Mouse (Mus musculus) hindbrain, embryonic 12.5 days (tissue): ENCODE data around the gene Abr. TPM values are rescaled to one million over a fixed set of nuclear protein-coding genes. Genes with fewer than 3 reads are reported as not detected.

Source experiments
- ATAC-seq: fragments of 200-750 bp; cut with Nextera tagmentation; 2 replicates; pipeline ENCODE4 v1.8.0; 2017; ENCODE audit warnings: moderate TSS enrichment; ENCODE audit not compliant: low FRiP score
- H3K27ac ChIP-seq: fragments of 300-500 bp; sonication (generic); 2 replicates; pipeline ENCODE4 v1.5.1; 2016; ENCODE audit warnings: mild to moderate bottlenecking
- H3K27me3 ChIP-seq: fragments of 300-500 bp; sonication (generic); 2 replicates; pipeline ENCODE4 v1.6.1; 2016; ENCODE audit warnings: mild to moderate bottlenecking
- H3K36me3 ChIP-seq: fragments of 300-500 bp; sonication (generic); 2 replicates; pipeline ENCODE4 v1.6.1; 2016; ENCODE audit warnings: mild to moderate bottlenecking
- H3K4me1 ChIP-seq: fragments of 300-500 bp; sonication (generic); 2 replicates; pipeline ENCODE4 v1.6.1; 2016
- H3K4me2 ChIP-seq: fragments of 300-500 bp; sonication (generic); replicated peaks from 2 replicates; pipeline ENCODE4 v1.6.1; 2016; ENCODE audit warnings: mild to moderate bottlenecking
- H3K4me3 ChIP-seq: fragments of 300-500 bp; sonication (generic); 2 replicates; pipeline ENCODE4 v1.5.1; 2016; ENCODE audit warnings: mild to moderate bottlenecking
- H3K9ac ChIP-seq: fragments of 300-500 bp; sonication (generic); 2 replicates; pipeline ENCODE4 v1.6.1; 2016; ENCODE audit warnings: mild to moderate bottlenecking, moderate library complexity
- H3K9me3 ChIP-seq: fragments of 300-500 bp; sonication (generic); replicated peaks from 2 replicates; pipeline ENCODE4 v1.6.1; 2016; ENCODE audit warnings: mild to moderate bottlenecking
- WGBS: fragments of 180-500 bp; shearing (Covaris S2); methylation state at CpG from one replicate; pipeline ENCODE4 v1.1.7; 2016; 5-methylcytosine and 5-hydroxymethylcytosine counted together
- polyA plus RNA-seq: library from polyadenylated mRNA; unstranded; fragments of >200 nt; fragmentation: Nextera tagmentation; extraction: Ambion mirVana; gene quantifications from 2 replicates; pipeline ENCODE4 v1.2.1, GENCODE M21; 2016

The Abr gene
- polyA plus RNA-seq, 1 experiment from 2014 or later = 85.3 TPM

DNA sequence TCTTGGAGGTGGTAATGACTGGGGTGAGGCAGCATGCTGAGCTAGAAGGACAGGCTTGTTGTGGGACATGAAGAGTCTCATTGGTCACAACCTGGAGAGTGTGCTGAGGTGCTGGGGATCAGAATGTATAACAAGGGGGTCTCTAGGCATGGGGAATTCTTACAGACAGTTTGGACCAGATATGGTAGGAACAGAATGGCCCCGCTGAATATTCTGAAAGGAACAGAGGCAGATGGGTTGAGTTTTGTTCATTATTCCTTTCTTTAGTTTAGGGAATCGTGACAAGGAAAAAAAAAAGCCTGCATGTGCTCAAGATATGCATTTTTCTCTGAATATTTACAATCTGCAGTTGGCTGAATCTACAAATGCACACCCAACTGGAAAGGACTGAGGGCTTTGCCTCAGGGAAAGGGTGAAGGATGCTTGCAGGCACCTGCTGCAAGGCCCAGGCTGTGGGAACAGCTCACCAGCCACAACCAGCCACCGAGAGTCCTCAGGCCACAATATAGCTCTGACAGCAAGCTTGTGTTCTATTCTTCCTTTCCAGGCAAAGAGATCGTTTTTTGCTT, 73.9 kb downstream of the Abr start:
- 85% methylated on average over 4 of the region's 4 CpGs for WGBS
- H3K36me3 ChIP-seq = no peaks in the 10 kb centered on the region
- peaks cover 4% of the 10 kb centered on the region for H3K4me1 ChIP-seq
- H3K27ac ChIP-seq = no peak overlapping the region
- H3K4me3 ChIP-seq = no peak overlapping the region
- H3K9me3 ChIP-seq = no peaks in the 10 kb centered on the region
- H3K27me3 ChIP-seq = no peaks in the 10 kb centered on the region
- H3K4me2 ChIP-seq = no peak overlapping the region
- H3K9ac ChIP-seq = no peak overlapping the region
- ATAC-seq = no peak

DNA sequence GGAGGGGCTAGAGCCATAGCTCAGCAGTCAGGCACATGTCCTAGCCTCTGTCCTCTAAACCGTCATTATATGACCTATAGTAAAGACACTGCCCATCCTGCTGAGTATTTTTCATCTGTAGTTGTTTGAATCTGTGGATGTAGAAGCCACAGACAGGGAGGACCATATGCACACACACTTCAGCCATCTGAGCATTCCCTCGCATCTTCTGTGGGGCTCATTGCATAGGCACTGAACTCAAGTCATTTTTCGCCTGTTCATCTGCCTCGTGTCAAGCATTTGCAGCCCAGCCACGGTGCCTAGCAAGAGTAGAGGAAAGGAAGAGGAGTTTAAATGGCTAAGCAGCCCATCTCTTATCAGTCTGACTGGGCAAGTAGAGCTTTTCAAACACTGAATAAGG, 74.7 kb downstream of the Abr start:
- H3K9ac ChIP-seq = 0 out of 2 replicates have a peak overlapping the region, but pooled peaks have one; percentile 1
- H3K4me3 ChIP-seq = no peak overlapping the region
- 74% methylated on average over 5 of the region's 5 CpGs for WGBS
- H3K4me1 ChIP-seq = peaks cover 4% of the 10 kb centered on the region
- no peaks in the 10 kb centered on the region for H3K9me3 ChIP-seq
- H3K27ac ChIP-seq = no peak overlapping the region
- no peaks in the 10 kb centered on the region for H3K27me3 ChIP-seq
- H3K4me2 ChIP-seq = no peak overlapping the region
- ATAC-seq = no peak
- no peaks in the 10 kb centered on the region for H3K36me3 ChIP-seq

DNA sequence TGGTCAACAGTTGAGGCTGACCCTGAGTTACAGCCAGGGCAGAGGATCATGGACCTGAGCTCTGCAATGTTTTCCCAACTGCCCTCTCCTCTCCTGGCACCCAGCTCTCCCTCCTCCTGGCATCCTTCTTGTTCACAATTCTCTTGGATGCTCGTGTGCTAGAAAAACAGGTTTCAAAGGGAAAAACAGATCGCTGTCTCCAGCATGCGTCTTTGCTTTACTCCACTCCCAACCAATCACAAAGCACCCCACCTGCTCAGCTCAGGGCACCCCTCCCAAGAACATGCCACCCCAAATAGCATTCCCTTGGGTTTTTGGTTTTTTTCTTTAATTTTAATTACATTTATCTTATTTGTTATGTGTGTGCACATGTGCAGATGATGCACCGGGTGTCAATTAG, 75.7 kb downstream of the Abr start:
- Histone ChIP-seq H3K4me1 (peaks cover 7% of the 10 kb centered on the region), H3K27ac (no peak overlapping the region), H3K9me3 (no peaks in the 10 kb centered on the region), H3K9ac (no peak overlapping the region), H3K4me2 (no peak overlapping the region), H3K36me3 (no peaks in the 10 kb centered on the region), H3K4me3 (no peak overlapping the region), H3K27me3 (no peaks in the 10 kb centered on the region)
- no peak for ATAC-seq
- 83% methylated on average over 4 of the region's 4 CpGs for WGBS

DNA sequence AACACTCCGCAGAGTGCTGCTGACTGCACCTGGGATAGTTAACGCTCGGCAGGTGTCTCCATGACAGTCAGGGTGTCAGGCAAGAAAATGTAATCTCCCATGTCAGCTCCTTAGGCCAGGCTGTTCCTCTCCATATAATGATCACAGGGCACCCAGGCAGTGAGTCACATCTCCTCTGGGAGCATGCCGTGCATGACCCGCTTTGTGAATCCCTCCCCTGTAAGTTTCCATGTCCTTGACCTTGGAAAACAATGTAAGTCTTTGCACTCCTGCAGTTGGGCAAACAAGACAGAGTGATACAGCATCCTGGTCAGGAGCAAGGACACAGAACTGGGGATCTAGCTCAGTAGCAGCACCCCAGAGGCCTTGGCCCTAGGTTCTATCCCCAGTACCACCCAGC, 78.8 kb downstream of the Abr start:
- H3K27me3 ChIP-seq = no peaks in the 10 kb centered on the region
- ATAC-seq = no peak
- no peaks in the 10 kb centered on the region for H3K9me3 ChIP-seq
- H3K4me1 ChIP-seq = peaks cover 7% of the 10 kb centered on the region
- H3K27ac ChIP-seq = no peak overlapping the region
- no peak overlapping the region for H3K4me3 ChIP-seq
- H3K36me3 ChIP-seq = no peaks in the 10 kb centered on the region
- H3K4me2 ChIP-seq = no peak overlapping the region
- no peak overlapping the region for H3K9ac ChIP-seq
- 87% methylated on average over 5 of the region's 5 CpGs for WGBS

DNA sequence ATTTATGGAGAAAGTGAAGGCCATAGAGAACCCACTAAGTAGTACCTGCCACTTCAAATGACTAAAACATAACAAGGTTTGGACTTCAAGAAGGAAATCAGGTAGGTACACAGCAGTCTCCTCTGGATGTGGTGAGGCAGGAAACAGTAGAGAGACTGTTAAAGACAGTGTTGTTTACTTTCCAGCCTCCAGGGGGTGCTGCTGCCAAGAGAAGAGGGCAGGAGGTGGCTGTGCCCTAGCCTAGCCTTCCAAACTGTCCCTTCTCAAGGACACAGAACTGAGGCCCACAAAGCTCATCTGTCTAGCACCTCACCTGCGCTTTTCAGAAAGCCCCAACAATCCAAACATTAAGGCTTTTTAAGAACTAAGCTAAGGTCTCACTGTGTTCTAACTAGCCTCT, 81.1 kb downstream of the Abr start:
- peaks cover 3% of the 10 kb centered on the region; the same call in 1 of the 2 replicates for H3K4me1 ChIP-seq
- no peaks in the 10 kb centered on the region for H3K27me3 ChIP-seq
- H3K9ac ChIP-seq = no peak overlapping the region
- H3K9me3 ChIP-seq = no peaks in the 10 kb centered on the region
- H3K36me3 ChIP-seq = no peaks in the 10 kb centered on the region
- no peak overlapping the region for H3K27ac ChIP-seq
- 41% methylated on average over 1 of the region's 1 CpGs for WGBS
- ATAC-seq = 0 out of 2 replicates have a peak, but pooled peaks have one; percentile 40
- no peak overlapping the region for H3K4me2 ChIP-seq
- H3K4me3 ChIP-seq = no peak overlapping the region

DNA sequence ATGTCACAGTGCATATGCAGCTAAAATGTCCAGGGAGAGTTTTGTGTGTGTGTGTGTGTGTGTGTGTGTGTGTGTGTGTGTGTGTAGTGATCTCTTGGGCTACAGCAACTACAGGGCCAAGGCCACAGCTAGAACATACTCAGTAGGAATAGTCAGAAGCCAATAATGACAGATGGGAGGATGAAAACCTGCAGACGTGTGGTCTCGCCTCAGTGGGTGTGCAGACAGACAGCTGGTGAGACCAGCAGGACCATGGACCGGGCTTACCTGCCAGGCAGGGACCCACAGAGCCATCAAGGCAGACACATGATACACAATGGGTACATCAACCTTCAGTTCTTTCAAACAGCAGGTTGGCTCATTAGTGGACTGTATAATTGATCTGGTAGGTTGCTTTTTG, 84.7 kb downstream of the Abr start:
- Histone ChIP-seq H3K4me2 (no peak overlapping the region), H3K9ac (no peak overlapping the region), H3K4me3 (no peak overlapping the region), H3K4me1 (peaks cover 3% of the 10 kb centered on the region; the same call in 1 of the 2 replicates), H3K9me3 (no peaks in the 10 kb centered on the region), H3K27ac (no peak overlapping the region), H3K36me3 (0 out of 2 replicates have a peak, but pooled peaks cover 3% of the 10 kb centered on the region), H3K27me3 (no peaks in the 10 kb centered on the region)
- WGBS = 81% methylated on average over 3 of the region's 3 CpGs
- ATAC-seq = no peak

DNA sequence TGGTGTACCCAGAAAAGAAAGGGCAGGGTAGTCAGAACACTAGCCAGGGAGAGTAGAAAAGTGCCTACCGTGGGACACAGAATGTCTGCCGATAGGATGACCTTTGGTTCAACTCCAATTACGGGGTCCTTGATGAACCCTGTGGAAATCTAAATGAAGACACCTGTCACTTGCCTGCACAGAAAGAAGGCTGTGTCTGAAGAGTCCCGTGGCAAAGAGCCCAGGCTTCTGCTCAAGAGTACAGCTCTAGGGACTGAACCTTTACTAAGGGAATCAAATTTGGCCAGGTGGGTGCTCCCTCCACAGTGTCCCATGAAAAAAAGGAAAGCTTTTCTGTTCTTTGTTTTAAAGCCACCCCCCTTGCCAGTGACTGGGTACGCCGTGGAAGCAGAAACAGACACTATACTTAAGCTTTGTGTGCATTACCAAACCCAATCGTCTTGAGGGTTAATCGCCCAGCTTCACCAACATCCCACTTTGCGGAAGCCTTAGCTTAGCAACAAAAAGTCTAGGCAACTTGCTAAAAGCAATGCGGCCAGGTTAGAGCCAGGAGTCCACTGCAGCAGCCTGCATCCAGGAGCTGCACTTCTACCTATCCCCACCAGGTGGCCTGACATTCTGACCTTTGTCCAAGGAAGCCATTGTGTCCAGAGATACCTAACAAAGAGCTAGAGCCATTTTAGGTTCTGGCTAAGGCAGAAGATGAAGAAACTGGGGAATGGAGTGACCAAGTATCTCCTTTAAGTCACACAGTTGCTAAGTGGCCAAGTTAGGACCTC, 85.3 kb downstream of the Abr start:
- Histone ChIP-seq H3K27ac (no peak overlapping the region), H3K9ac (no peak overlapping the region), H3K27me3 (no peaks in the 10 kb centered on the region), H3K36me3 (0 out of 2 replicates have a peak, but pooled peaks cover 3% of the 10 kb centered on the region), H3K4me3 (no peak overlapping the region), H3K4me2 (no peak overlapping the region), H3K4me1 (no peaks in the 10 kb centered on the region), H3K9me3 (no peaks in the 10 kb centered on the region)
- WGBS = 79% methylated on average over 10 of the region's 10 CpGs
- no peak for ATAC-seq

DNA sequence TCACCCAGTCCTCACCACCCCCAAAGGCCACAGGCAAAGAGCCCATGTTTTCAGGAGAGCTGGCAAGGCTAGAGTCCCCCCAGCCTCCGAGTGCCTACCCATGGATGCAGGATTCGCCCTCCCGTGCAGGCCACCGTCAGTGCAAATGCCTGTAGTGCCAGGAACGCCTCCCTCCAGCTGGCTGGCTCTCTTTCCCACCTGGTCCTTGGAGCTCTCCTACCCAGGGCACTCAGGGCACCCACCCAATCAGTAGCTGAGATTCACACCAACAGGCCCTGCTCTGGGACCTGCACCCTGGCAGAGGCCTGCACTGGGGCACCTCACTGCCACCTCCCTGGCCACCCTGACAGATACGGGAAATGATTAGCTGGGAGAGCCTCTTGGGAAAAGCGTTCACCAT, 90.1 kb downstream of the Abr start:
- Histone ChIP-seq H3K4me2 (no peak overlapping the region), H3K9ac (no peak overlapping the region), H3K27me3 (no peaks in the 10 kb centered on the region), H3K36me3 (0 out of 2 replicates have a peak, but pooled peaks cover 3% of the 10 kb centered on the region), H3K4me3 (no peak overlapping the region), H3K4me1 (peaks cover 20% of the 10 kb centered on the region), H3K9me3 (no peaks in the 10 kb centered on the region), H3K27ac (no peak overlapping the region)
- ATAC-seq = no peak
- 91% methylated on average over 7 of the region's 7 CpGs for WGBS

DNA sequence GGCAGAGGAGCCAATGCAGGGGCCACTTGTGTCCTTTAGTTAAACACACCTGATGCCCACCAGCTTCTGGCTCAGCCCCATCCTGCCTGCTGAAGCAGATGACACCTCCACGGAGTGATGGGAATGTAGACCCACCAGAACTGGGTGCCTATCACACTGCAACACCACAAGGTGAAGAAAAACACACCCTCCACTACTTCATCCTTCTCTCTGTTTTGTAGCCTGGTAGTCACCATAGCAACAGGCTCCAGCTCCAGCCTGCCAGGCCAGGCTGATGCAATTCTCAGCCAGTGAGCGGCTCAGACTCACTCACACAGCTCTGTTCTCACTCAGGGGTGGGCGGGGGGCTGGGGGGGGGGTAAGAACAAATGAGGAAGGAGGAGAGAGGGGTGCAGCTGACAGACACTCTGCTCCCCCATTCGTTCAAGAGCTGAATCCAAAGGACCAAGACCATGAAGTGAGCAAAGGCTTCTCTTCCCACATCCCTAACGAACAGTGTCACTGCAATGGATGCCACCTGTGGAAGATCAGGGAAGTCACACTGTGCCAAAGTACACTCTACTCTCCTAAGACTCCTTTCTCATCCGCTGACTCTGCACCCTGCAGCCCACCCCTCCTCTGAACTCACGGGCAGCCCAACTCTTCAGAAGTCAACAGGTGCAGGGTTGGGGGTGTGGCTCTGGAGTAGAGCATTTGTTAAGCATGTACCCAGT, 91.0 kb downstream of the Abr start:
- ATAC-seq = 0 out of 2 replicates have a peak, but pooled peaks have one; percentile 46
- Histone ChIP-seq H3K4me1 (peaks cover 20% of the 10 kb centered on the region), H3K36me3 (0 out of 2 replicates have a peak, but pooled peaks cover 3% of the 10 kb centered on the region), H3K9me3 (no peaks in the 10 kb centered on the region), H3K27ac (no peak overlapping the region), H3K4me3 (no peak overlapping the region), H3K9ac (no peak overlapping the region), H3K27me3 (no peaks in the 10 kb centered on the region; the same call in 1 of the 2 replicates), H3K4me2 (no peak overlapping the region)
- WGBS = 55% methylated on average over 7 of the region's 7 CpGs

DNA sequence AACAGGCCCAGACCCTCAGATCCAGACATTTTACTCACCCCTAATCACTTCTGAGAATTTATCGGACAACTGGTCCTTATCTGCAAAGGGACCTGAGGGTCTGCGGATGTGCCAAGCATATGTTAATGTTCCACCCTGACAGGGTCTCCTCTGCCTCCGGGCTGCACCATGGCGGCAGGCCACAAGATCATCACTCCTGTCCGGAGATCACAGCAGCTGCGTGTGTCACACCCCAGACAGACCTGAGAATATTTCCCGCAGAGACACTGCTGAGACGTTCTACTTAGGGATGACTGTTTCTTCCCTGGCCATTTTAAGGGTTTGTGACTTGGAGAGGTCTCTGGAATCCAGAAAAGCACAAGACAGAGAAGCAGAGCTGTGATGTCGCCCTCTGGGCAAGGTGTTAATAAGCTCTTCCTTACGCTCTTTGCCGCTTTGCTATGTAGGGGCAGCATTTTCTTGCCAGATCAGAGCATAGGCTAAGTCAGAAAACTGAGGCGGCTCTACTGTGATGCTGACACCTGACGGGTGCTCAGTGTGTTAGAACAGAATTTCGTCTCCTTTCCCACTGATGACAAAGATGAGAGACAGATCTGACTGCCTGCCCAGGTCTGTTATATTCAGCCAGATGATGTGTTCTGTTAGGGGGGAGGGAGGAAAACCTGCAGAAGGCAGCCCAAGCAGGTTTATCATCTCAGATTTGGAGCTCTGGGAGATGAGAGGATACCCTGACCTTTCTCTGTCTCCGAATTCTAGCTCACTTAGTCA, 91.8 kb downstream of the Abr start:
- H3K9me3 ChIP-seq = no peaks in the 10 kb centered on the region
- ATAC-seq = no peak
- H3K27me3 ChIP-seq = no peaks in the 10 kb centered on the region; the same call in 1 of the 2 replicates
- no peak overlapping the region; the same call in 1 of the 2 replicates for H3K27ac ChIP-seq
- WGBS = 77% methylated on average over 15 of the region's 15 CpGs
- H3K4me3 ChIP-seq = no peak overlapping the region
- 0 out of 2 replicates have a peak, but pooled peaks cover 3% of the 10 kb centered on the region for H3K36me3 ChIP-seq
- H3K4me2 ChIP-seq = no peak overlapping the region
- no peak overlapping the region for H3K9ac ChIP-seq
- peaks cover 25% of the 10 kb centered on the region for H3K4me1 ChIP-seq

DNA sequence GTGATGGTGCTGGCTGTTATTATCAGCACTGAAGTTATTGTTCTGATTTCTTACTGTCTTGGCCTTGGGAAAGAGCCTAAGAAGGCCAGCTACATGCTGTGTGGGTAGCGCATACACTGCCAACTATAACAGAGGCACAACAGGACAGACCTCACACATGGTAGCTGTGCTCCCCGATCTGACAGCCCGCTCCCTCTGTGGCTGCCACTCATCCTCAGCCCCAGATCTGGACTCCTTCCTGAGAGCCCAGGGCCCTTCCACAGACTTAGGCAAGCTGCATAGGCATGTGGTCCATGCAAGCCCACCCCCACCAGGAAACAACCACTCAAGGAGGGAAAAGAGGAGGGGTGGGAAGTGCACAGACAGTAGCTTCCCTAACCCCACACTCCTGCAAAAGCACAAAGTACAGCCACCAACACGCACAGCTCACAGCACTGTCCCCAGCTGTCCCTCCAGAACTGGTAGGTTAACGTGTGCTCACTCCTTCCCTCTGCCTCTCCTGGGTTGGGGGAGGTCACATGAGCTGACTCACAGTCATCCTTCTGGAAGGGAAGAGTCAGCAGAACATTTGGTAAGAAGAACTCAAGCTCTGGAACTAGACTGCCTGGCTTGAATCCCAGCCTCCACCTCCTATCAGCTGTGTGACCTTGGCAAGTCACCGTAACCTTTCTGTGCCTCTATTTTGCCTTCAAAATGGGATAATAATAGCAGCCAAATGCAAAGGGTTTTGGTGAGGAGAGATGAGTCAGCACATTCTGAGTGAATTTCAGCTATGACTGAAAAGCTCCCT, 92.6 kb downstream of the Abr start:
- no peak overlapping the region for H3K4me3 ChIP-seq
- H3K4me2 ChIP-seq = no peak overlapping the region
- H3K4me1 ChIP-seq = peaks cover 28% of the 10 kb centered on the region
- 62% methylated on average over 6 of the region's 6 CpGs for WGBS
- no peak overlapping the region for H3K27ac ChIP-seq
- H3K9me3 ChIP-seq = no peaks in the 10 kb centered on the region
- ATAC-seq = no peak
- H3K36me3 ChIP-seq = 0 out of 2 replicates have a peak, but pooled peaks cover 3% of the 10 kb centered on the region
- H3K9ac ChIP-seq = no peak overlapping the region
- no peaks in the 10 kb centered on the region; the same call in 1 of the 2 replicates for H3K27me3 ChIP-seq
